Mouse (Mus musculus) cerebellum, adult 2 months (tissue): ENCODE data around the gene Vps9d1.

ENCODE experiments used
- CTCF ChIP-seq: fragments of 200-500 bp; IDR thresholded peaks from 2 replicates; pipeline ENCODE4 v1.5.1; 2011; ENCODE audit warnings: low read depth, mild to moderate bottlenecking, control low read depth, low read length, moderate library complexity, borderline replicate concordance; ENCODE audit not compliant: insufficient read depth
- POLR2A ChIP-seq: fragments of 200-500 bp; IDR thresholded peaks from 2 replicates; pipeline ENCODE4 v1.6.1; 2011; ENCODE audit warnings: low read length, control low read depth, borderline replicate concordance; ENCODE audit not compliant: insufficient read depth

- TF ChIP-seq CTCF (no peak), POLR2A (no peak)
Observed at GRCm38 (mm10) chr8:123292281-123292680, 38.1 kb upstream of the Vps9d1 start.
